ENCODE assay signal across 12 mouse cellular contexts in the genomic region with DNA sequence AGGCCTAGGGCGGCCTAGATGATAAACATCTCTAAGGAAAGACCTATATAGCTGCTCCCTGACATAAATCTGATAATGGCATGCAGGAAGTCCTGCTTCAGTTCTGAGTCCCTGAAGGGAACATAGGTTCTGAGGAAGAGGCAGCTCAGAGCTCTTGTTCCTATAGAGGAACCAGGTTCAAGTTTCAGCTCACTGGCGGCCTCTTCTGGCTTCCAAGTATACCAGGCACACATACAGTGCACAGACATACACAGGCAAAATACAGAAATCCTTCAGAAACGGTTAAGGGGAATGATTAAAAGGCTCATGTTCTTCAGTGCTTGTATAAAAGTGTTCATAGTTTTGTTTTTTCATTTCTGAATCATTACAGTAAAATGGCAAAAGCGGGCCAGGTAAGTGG. TPM values are rescaled to one million over a fixed set of nuclear protein-coding genes. Genes with fewer than 3 reads are reported as not detected.
DNase-seq lines count a peak whose midpoint lies in the region; ATAC-seq and TF ChIP-seq lines count a peak whose summit lies in the region.
"Had no signal": no experiment of that assay in that cellular context is flagged by ENCODE, and none has a peak within 500 bp of the region (broad histone marks: within the 10 kb centered on the region; RNA-seq: fewer than 3 reads in every experiment).

No protein-coding gene starts in this region.

- no peaks in the 10 kb centered on the region for H3K27me3 ChIP-seq in liver, embryonic 13.5 days
- H3K27me3 ChIP-seq in liver, embryonic 12.5 days (replicated peaks) = no peaks in the 10 kb centered on the region
- H3K27me3 ChIP-seq in Patski = no peaks in the 10 kb centered on the region
- H3K27me3 ChIP-seq in forebrain, postnatal 0 days (ENCODE audit: insufficient read depth, low read length) = no peaks in the 10 kb centered on the region
- H3K27me3 ChIP-seq: neural tube, embryonic 12.5 days had no signal

- peaks cover 15% of the 10 kb centered on the region for H3K4me1 ChIP-seq in liver, embryonic 13.5 days (replicated peaks)
- peaks cover 11% of the 10 kb centered on the region; the same call in 1 of the 2 replicates for H3K4me1 ChIP-seq in liver, embryonic 12.5 days
- no peaks in the 10 kb centered on the region for H3K4me1 ChIP-seq in forebrain, postnatal 0 days (ENCODE audit: insufficient read depth)
- H3K4me1 ChIP-seq: neural tube, embryonic 12.5 days had no signal

- WGBS in liver, embryonic 13.5 days (ENCODE audit: insufficient replicate concordance) = 84% methylated on average over 4 of the region's 4 CpGs
- WGBS in liver, embryonic 12.5 days (ENCODE audit: insufficient replicate concordance) = 83% methylated on average over 4 of the region's 4 CpGs
- WGBS in forebrain, postnatal 0 days = 88% methylated on average over 4 of the region's 4 CpGs

- peak; percentile 19 for TF ChIP-seq CTCF in Patski (IDR thresholded peaks at IDR 0.05)
- no peak; the same call in 1 of the 2 replicates for TF ChIP-seq CTCF in forebrain, postnatal 0 days (IDR thresholded peaks at IDR 0.05; ENCODE audit: low read depth)

- POLR2A ChIA-PET in Patski (lab: Charles Lee) = no interaction called here

- H3K4me3 ChIP-seq in liver, embryonic 13.5 days (replicated peaks) = no peak overlapping the region
- H3K4me3 ChIP-seq in liver, embryonic 12.5 days = no peak overlapping the region
- H3K4me3 ChIP-seq in forebrain, postnatal 0 days (ENCODE audit: low read depth, low read length) = no peak overlapping the region
- H3K4me3 ChIP-seq: neural tube, embryonic 12.5 days had no signal

- ATAC-seq in CD4-positive, CD25-positive, alpha-beta regulatory T cell, adult 4 months = no peak
- peak; percentile 57 for ATAC-seq in liver, embryonic 13.5 days (ENCODE audit: low read depth)
- no peak for ATAC-seq in liver, embryonic 12.5 days
- no peak for ATAC-seq in Patski
- ATAC-seq in megakaryocyte progenitor cell, adult 5-6 weeks (replicated peaks; ENCODE audit: poor library complexity) = peak; percentile 49; the same call in 1 of the 2 replicates
- no peak for ATAC-seq in forebrain, postnatal 0 days
- ATAC-seq: hindbrain, embryonic 16.5 days had no signal

- CTCF ChIA-PET in Patski (lab: Charles Lee) = no interaction called here

- H3K9me3 ChIP-seq in liver, embryonic 13.5 days (replicated peaks) = no peaks in the 10 kb centered on the region
- no peaks in the 10 kb centered on the region for H3K9me3 ChIP-seq in liver, embryonic 12.5 days (replicated peaks)
- no peaks in the 10 kb centered on the region for H3K9me3 ChIP-seq in forebrain, postnatal 0 days (ENCODE audit: low read length)
- H3K9me3 ChIP-seq: neural tube, embryonic 12.5 days had no signal

- in situ Hi-C loops in Patski (cut with MboI; ENCODE audit: low pct_unique_long_range_greater_than_20kb) = no loop called here

- H3K36me3 ChIP-seq in liver, embryonic 13.5 days = peaks cover 7% of the 10 kb centered on the region
- H3K36me3 ChIP-seq in liver, embryonic 12.5 days = peaks cover 22% of the 10 kb centered on the region
- no peaks in the 10 kb centered on the region for H3K36me3 ChIP-seq in forebrain, postnatal 0 days (ENCODE audit: insufficient read depth)

- DNase-seq in CD4-positive, CD25-positive, alpha-beta regulatory T cell, adult 2 months (ENCODE audit: low read depth, low spot score) = peak; percentile 15
- DNase-seq in liver, embryonic 13.5 days = no peak
- DNase-seq in Patski (ENCODE audit: low read depth, low spot score) = no peak
- no peak for DNase-seq in forebrain, postnatal 0 days
- DNase-seq in urinary bladder, postnatal 14 days (ENCODE audit: low spot score) = no peak
- DNase-seq: adrenal gland, postnatal 36 days; gastrocnemius, postnatal 10 days had no signal

- H3K27ac ChIP-seq in liver, embryonic 13.5 days = no peak overlapping the region
- H3K27ac ChIP-seq in liver, embryonic 12.5 days = no peak overlapping the region
- H3K27ac ChIP-seq in forebrain, postnatal 0 days (ENCODE audit: low read depth, low read length) = no peak overlapping the region
- H3K27ac ChIP-seq: neural tube, embryonic 12.5 days had no signal

- H3K9ac ChIP-seq in liver, embryonic 13.5 days = no peak overlapping the region
- H3K9ac ChIP-seq in liver, embryonic 12.5 days = no peak overlapping the region
- no peak overlapping the region for H3K9ac ChIP-seq in forebrain, postnatal 0 days
- H3K9ac ChIP-seq: neural tube, embryonic 12.5 days had no signal

- no peak overlapping the region for H3K4me2 ChIP-seq in liver, embryonic 13.5 days
- no peak overlapping the region for H3K4me2 ChIP-seq in liver, embryonic 12.5 days
- no peak overlapping the region for H3K4me2 ChIP-seq in forebrain, postnatal 0 days (ENCODE audit: low read depth)
- H3K4me2 ChIP-seq: neural tube, embryonic 12.5 days had no signal

RNA-seq across cellular contexts. Expression of gene Slc38a9, which starts 17.6 kb away (rescaled TPM):
- polyA plus RNA-seq in CD4-positive, CD25-positive, alpha-beta regulatory T cell, adult 4 months (2017; shearing (Covaris generic)) = 10 to 100 TPM; 32.2 to 32.9 TPM
- 10.3 and 10.9 TPM in 2 replicates for polyA plus RNA-seq in liver, embryonic 13.5 days (2015; fragmentation: Nextera tagmentation; extraction: Ambion mirVana)
- 12.1 and 13.6 TPM in 2 replicates for polyA plus RNA-seq in liver, embryonic 12.5 days (2016; fragmentation: Nextera tagmentation; extraction: Ambion mirVana)
- 5.4 TPM for polyA plus RNA-seq in Patski (2021)
- 20.0 and 24.2 TPM in 2 replicates for total RNA-seq in megakaryocyte progenitor cell, adult 5-6 weeks (2015)
- 11.1 and 17.8 TPM in 2 replicates for total RNA-seq in megakaryocyte progenitor cell, adult 5-6 weeks (2017)
- total RNA-seq in forebrain, postnatal 0 days (2014; rRNA removed) = 10.0 and 14.6 TPM in 2 replicates
- polyA plus RNA-seq in forebrain, postnatal 0 days (2015; fragmentation: Nextera tagmentation; extraction: Ambion mirVana) = 4.9 and 8.7 TPM in 2 replicates

RNA-seq across cellular contexts. Expression of gene Ddx4, which starts 25.9 kb away (rescaled TPM):
- polyA plus RNA-seq in CD4-positive, CD25-positive, alpha-beta regulatory T cell, adult 4 months (2017; shearing (Covaris generic)) = not detected
- 0.20 and 0.27 TPM in 2 replicates for polyA plus RNA-seq in liver, embryonic 13.5 days (2015; fragmentation: Nextera tagmentation; extraction: Ambion mirVana)
- polyA plus RNA-seq in liver, embryonic 12.5 days (2016; fragmentation: Nextera tagmentation; extraction: Ambion mirVana) = 0.35 and 0.49 TPM in 2 replicates
- polyA plus RNA-seq in Patski (2021) = not detected
- total RNA-seq in megakaryocyte progenitor cell, adult 5-6 weeks (2015) = 0.17 and 1.4 TPM in 2 replicates
- 0.54 and 1.1 TPM in 2 replicates for total RNA-seq in megakaryocyte progenitor cell, adult 5-6 weeks (2017)
- total RNA-seq in forebrain, postnatal 0 days (2014; rRNA removed) = 0.95 and 1.2 TPM in 2 replicates
- polyA plus RNA-seq in forebrain, postnatal 0 days (2015; fragmentation: Nextera tagmentation; extraction: Ambion mirVana) = 0.23 and 0.75 TPM in 2 replicates

Comparison
In these comparisons a context has a peak if more than half of its experiments do, and no peak if none do; other contexts are left out.
1. ATAC-seq: peak in liver, embryonic 13.5 days (single experiment) and megakaryocyte progenitor cell, adult 5-6 weeks (single experiment); none in CD4-positive, CD25-positive, alpha-beta regulatory T cell, adult 4 months (single experiment), liver, embryonic 12.5 days (single experiment), Patski (single experiment) and forebrain, postnatal 0 days (single experiment).